Mouse (Mus musculus): ENCODE measurements at regions not wholly inside any gene's neighbourhood (a gene's known extent, or its start where the extent isn't known, plus 50 kb on each side); places are given as distances from the start of the nearest gene placed in this dataset.

- Histone ChIP-seq H3K9me3 (replicated peaks) (no peaks in the 10 kb centered on the region), H3K27me3 (no peaks in the 10 kb centered on the region; the same call in 1 of the 2 replicates), H3K4me1 (replicated peaks) (peaks cover 13% of the 10 kb centered on the region), H3K36me3 (no peaks in the 10 kb centered on the region), H3K4me2 (no peak overlapping the region), H3K4me3 (no peak overlapping the region), H3K27ac (no peak overlapping the region), H3K9ac (no peak overlapping the region)
- ATAC-seq (replicated peaks; ENCODE audit: insufficient number of reproducible peaks, insufficient read depth, low FRiP score, low read depth) = no peak
- 71% methylated on average over 1 of the region's 1 CpGs for WGBS
Observed at GRCm38 (mm10) chr1:186442160-186442559, 263.6 kb downstream of the Tgfb2 start.

- Histone ChIP-seq H3K4me1 (replicated peaks) (peaks cover 16% of the 10 kb centered on the region), H3K9ac (no peak overlapping the region), H3K27ac (no peak overlapping the region), H3K36me3 (no peaks in the 10 kb centered on the region), H3K4me2 (no peak overlapping the region), H3K4me3 (no peak overlapping the region), H3K27me3 (no peaks in the 10 kb centered on the region), H3K9me3 (replicated peaks) (no peaks in the 10 kb centered on the region)
- 40% methylated on average over 12 of the region's 12 CpGs for WGBS
- ATAC-seq (replicated peaks; ENCODE audit: insufficient number of reproducible peaks, insufficient read depth, low FRiP score, low read depth) = no peak
Observed at GRCm38 (mm10) chr1:186435336-186435972, 270.3 kb downstream of the Tgfb2 start.

- H3K27me3 ChIP-seq = no peaks in the 10 kb centered on the region
- H3K36me3 ChIP-seq = no peaks in the 10 kb centered on the region
- H3K4me1 ChIP-seq (replicated peaks) = peaks cover 16% of the 10 kb centered on the region
- H3K4me3 ChIP-seq = no peak overlapping the region
- no peak overlapping the region for H3K27ac ChIP-seq
- H3K4me2 ChIP-seq = 0 out of 2 replicates have a peak overlapping the region, but pooled peaks have one; percentile 27
- H3K9ac ChIP-seq = no peak overlapping the region
- 40% methylated on average over 9 of the region's 9 CpGs for WGBS
- no peak for ATAC-seq (replicated peaks; ENCODE audit: insufficient number of reproducible peaks, insufficient read depth, low FRiP score, low read depth)
- H3K9me3 ChIP-seq (replicated peaks) = no peaks in the 10 kb centered on the region
Observed at GRCm38 (mm10) chr1:186434782-186435181, 271.0 kb downstream of the Tgfb2 start.

- Histone ChIP-seq H3K4me3 (no peak overlapping the region), H3K9me3 (replicated peaks) (no peaks in the 10 kb centered on the region), H3K27me3 (no peaks in the 10 kb centered on the region), H3K4me1 (replicated peaks) (peaks cover 16% of the 10 kb centered on the region), H3K36me3 (no peaks in the 10 kb centered on the region), H3K27ac (no peak overlapping the region), H3K9ac (no peak overlapping the region), H3K4me2 (no peak overlapping the region)
- no peak for ATAC-seq (replicated peaks; ENCODE audit: insufficient number of reproducible peaks, insufficient read depth, low FRiP score, low read depth)
- 81% methylated on average over 2 of the region's 2 CpGs for WGBS
Observed at GRCm38 (mm10) chr1:186434007-186434406, 271.8 kb downstream of the Tgfb2 start.

- ATAC-seq (replicated peaks; ENCODE audit: insufficient number of reproducible peaks, insufficient read depth, low FRiP score, low read depth) = no peak
- Histone ChIP-seq H3K4me3 (no peak overlapping the region), H3K4me1 (replicated peaks) (peaks cover 16% of the 10 kb centered on the region), H3K27ac (peak overlapping the region; percentile 47), H3K27me3 (no peaks in the 10 kb centered on the region), H3K4me2 (no peak overlapping the region), H3K9ac (no peak overlapping the region), H3K36me3 (no peaks in the 10 kb centered on the region), H3K9me3 (replicated peaks) (no peaks in the 10 kb centered on the region)
- WGBS = 75% methylated on average over 7 of the region's 7 CpGs
Observed at GRCm38 (mm10) chr1:186433169-186433665, 272.6 kb downstream of the Tgfb2 start.

GRCm38 (mm10) chr1:186425421-186425820 is 280.4 kb downstream of the Tgfb2 start:
- Histone ChIP-seq H3K4me1 (replicated peaks) (peaks cover 7% of the 10 kb centered on the region), H3K27ac (no peak overlapping the region), H3K4me3 (no peak overlapping the region), H3K9me3 (replicated peaks) (no peaks in the 10 kb centered on the region), H3K27me3 (no peaks in the 10 kb centered on the region), H3K36me3 (no peaks in the 10 kb centered on the region), H3K9ac (no peak overlapping the region), H3K4me2 (no peak overlapping the region)
- ATAC-seq (replicated peaks; ENCODE audit: insufficient number of reproducible peaks, insufficient read depth, low FRiP score, low read depth) = peak; percentile 58; the same call in 1 of the 2 replicates
- WGBS = 43% methylated on average over 6 of the region's 6 CpGs

- H3K9me3 ChIP-seq (replicated peaks) = no peaks in the 10 kb centered on the region
- H3K36me3 ChIP-seq = no peaks in the 10 kb centered on the region
- H3K9ac ChIP-seq = no peak overlapping the region
- H3K4me2 ChIP-seq = no peak overlapping the region
- H3K27me3 ChIP-seq = no peaks in the 10 kb centered on the region
- WGBS = 84% methylated on average over 5 of the region's 5 CpGs
- no peak overlapping the region for H3K4me3 ChIP-seq
- H3K27ac ChIP-seq = no peak overlapping the region
- peaks cover 7% of the 10 kb centered on the region for H3K4me1 ChIP-seq (replicated peaks)
- no peak for ATAC-seq (replicated peaks; ENCODE audit: insufficient number of reproducible peaks, insufficient read depth, low FRiP score, low read depth)
Observed at GRCm38 (mm10) chr1:186424084-186424483, 281.7 kb downstream of the Tgfb2 start.

GRCm38 (mm10) chr1:186417101-186417500 is 288.7 kb downstream of the Tgfb2 start:
- Histone ChIP-seq H3K36me3 (no peaks in the 10 kb centered on the region), H3K4me3 (no peak overlapping the region), H3K9me3 (replicated peaks) (no peaks in the 10 kb centered on the region), H3K27ac (no peak overlapping the region), H3K27me3 (no peaks in the 10 kb centered on the region), H3K4me2 (no peak overlapping the region), H3K9ac (no peak overlapping the region), H3K4me1 (replicated peaks) (peaks cover 9% of the 10 kb centered on the region; the same call in 1 of the 2 replicates)
- 54% methylated on average over 1 of the region's 1 CpGs for WGBS
- ATAC-seq (replicated peaks; ENCODE audit: insufficient number of reproducible peaks, insufficient read depth, low FRiP score, low read depth) = no peak

- 81% methylated on average over 4 of the region's 4 CpGs for WGBS
- no peaks in the 10 kb centered on the region for H3K36me3 ChIP-seq
- H3K27ac ChIP-seq = no peak overlapping the region
- no peak overlapping the region for H3K9ac ChIP-seq
- H3K9me3 ChIP-seq (replicated peaks) = no peaks in the 10 kb centered on the region
- peaks cover 9% of the 10 kb centered on the region; the same call in 1 of the 2 replicates for H3K4me1 ChIP-seq (replicated peaks)
- H3K27me3 ChIP-seq = no peaks in the 10 kb centered on the region
- no peak overlapping the region for H3K4me3 ChIP-seq
- no peak overlapping the region for H3K4me2 ChIP-seq
- no peak for ATAC-seq (replicated peaks; ENCODE audit: insufficient number of reproducible peaks, insufficient read depth, low FRiP score, low read depth)
Observed at GRCm38 (mm10) chr1:186415321-186415720, 290.5 kb downstream of the Tgfb2 start.

GRCm38 (mm10) chr1:186413886-186414245 is 291.9 kb downstream of the Tgfb2 start:
- Histone ChIP-seq H3K9ac (no peak overlapping the region), H3K4me1 (replicated peaks) (peaks cover 18% of the 10 kb centered on the region), H3K27ac (no peak overlapping the region), H3K9me3 (replicated peaks) (no peaks in the 10 kb centered on the region), H3K27me3 (no peaks in the 10 kb centered on the region), H3K4me2 (no peak overlapping the region), H3K4me3 (no peak overlapping the region), H3K36me3 (no peaks in the 10 kb centered on the region)
- WGBS = 83% methylated on average over 6 of the region's 6 CpGs
- ATAC-seq (replicated peaks; ENCODE audit: insufficient number of reproducible peaks, insufficient read depth, low FRiP score, low read depth) = no peak

- H3K4me1 ChIP-seq (replicated peaks) = peaks cover 23% of the 10 kb centered on the region
- H3K4me3 ChIP-seq = no peak overlapping the region
- no peak overlapping the region for H3K9ac ChIP-seq
- peak overlapping the region; percentile 37; the same call in 1 of the 2 replicates for H3K27ac ChIP-seq
- H3K27me3 ChIP-seq = no peaks in the 10 kb centered on the region
- no peaks in the 10 kb centered on the region for H3K36me3 ChIP-seq
- no peak for ATAC-seq (replicated peaks; ENCODE audit: insufficient number of reproducible peaks, insufficient read depth, low FRiP score, low read depth)
- 63% methylated on average over 21 of the region's 21 CpGs for WGBS
- no peak overlapping the region for H3K4me2 ChIP-seq
- H3K9me3 ChIP-seq (replicated peaks) = no peaks in the 10 kb centered on the region
Observed at GRCm38 (mm10) chr1:186413064-186413885, 292.5 kb downstream of the Tgfb2 start.

Measured in heart, embryonic 15.5 days (tissue).